Comparison of ENCODE assay signal across 9 mouse cellular contexts in genomic region chr2:167162516-167163021, GRCm38 (mm10). TPM values are rescaled to one million over a fixed set of nuclear protein-coding genes. Genes with fewer than 3 reads are reported as not detected.
DNase-seq lines count a peak whose midpoint lies in the region; ATAC-seq and TF ChIP-seq lines count a peak whose summit lies in the region.
"Had no signal": no experiment of that assay in that cellular context is flagged by ENCODE, and none has a peak within 500 bp of the region (broad histone marks: within the 10 kb centered on the region; RNA-seq: fewer than 3 reads in every experiment).

No protein-coding gene starts in this region.

- H3K27ac ChIP-seq in lung, embryonic 14.5 days (ENCODE audit: low read depth), result peak overlapping the region; percentile 54; the same call in 1 of the 2 replicates
- peak overlapping the region; percentile 2; the same call in 1 of the 2 replicates for H3K27ac ChIP-seq in lung, embryonic 16.5 days (ENCODE audit: low read length)
- H3K27ac ChIP-seq: heart, embryonic 15.5 days had no signal

- H3K9me3 ChIP-seq in lung, embryonic 14.5 days (ENCODE audit: low read depth, low read length), result no peaks in the 10 kb centered on the region; the same call in 1 of the 2 replicates
- H3K9me3 ChIP-seq in lung, embryonic 16.5 days (ENCODE audit: control insufficient read depth, low read length), result no peaks in the 10 kb centered on the region
- H3K9me3 ChIP-seq: heart, embryonic 15.5 days had no signal

- H3K4me2 ChIP-seq in lung, embryonic 14.5 days, result no peak overlapping the region
- no peak overlapping the region for H3K4me2 ChIP-seq in lung, embryonic 16.5 days (ENCODE audit: low read depth, low read length)
- H3K4me2 ChIP-seq: heart, embryonic 15.5 days had no signal

- no peak overlapping the region for H3K4me3 ChIP-seq in lung, embryonic 14.5 days (ENCODE audit: low read depth, low read length)
- H3K4me3 ChIP-seq in lung, adult 2 months (replicated peaks; ENCODE audit: extremely low read depth, low read depth, low read length), result no peak overlapping the region
- no peak overlapping the region for H3K4me3 ChIP-seq in lung, embryonic 16.5 days (ENCODE audit: low read length)
- H3K4me3 ChIP-seq: heart, embryonic 15.5 days had no signal

- peak; percentile 21 for DNase-seq in cerebellum, adult 9-11 months
- DNase-seq in cerebellum, adult 18-20 months, result no peak
- DNase-seq in lung, embryonic 14.5 days, result peak; percentile 82
- no peak for DNase-seq in lung, adult 2 months
- DNase-seq in gastrocnemius, postnatal 25 days, result peak; percentile 61
- DNase-seq in spleen, adult 18-20 months, result no peak
- no peak for DNase-seq in right cerebral cortex, postnatal 14 days

- H3K4me1 ChIP-seq in lung, embryonic 14.5 days (ENCODE audit: insufficient read depth), result peaks cover 8% of the 10 kb centered on the region; the same call in 1 of the 2 replicates
- H3K4me1 ChIP-seq in lung, adult 2 months (ENCODE audit: control insufficient read depth, insufficient read depth, low read length), result peaks cover 2% of the 10 kb centered on the region; the same call in 1 of the 2 replicates
- peaks cover 6% of the 10 kb centered on the region for H3K4me1 ChIP-seq in lung, embryonic 16.5 days (replicated peaks; ENCODE audit: control insufficient read depth, insufficient read depth, low read length)

- no peak for TF ChIP-seq CTCF in lung, embryonic 14.5 days (IDR thresholded peaks at IDR 0.05; ENCODE audit: low read depth)
- no peak for TF ChIP-seq CTCF in lung, adult 2 months (IDR thresholded peaks at IDR 0.05; ENCODE audit: insufficient read depth, low read length)

- no peaks in the 10 kb centered on the region for H3K36me3 ChIP-seq in lung, embryonic 14.5 days (ENCODE audit: insufficient read depth)
- no peaks in the 10 kb centered on the region for H3K36me3 ChIP-seq in lung, embryonic 16.5 days (ENCODE audit: control insufficient read depth, insufficient read depth, low read length)
- H3K36me3 ChIP-seq: heart, embryonic 15.5 days had no signal

- no peak overlapping the region for H3K9ac ChIP-seq in lung, embryonic 14.5 days
- no peak overlapping the region for H3K9ac ChIP-seq in lung, embryonic 16.5 days (ENCODE audit: low read length)
- H3K9ac ChIP-seq: heart, embryonic 15.5 days had no signal

- ATAC-seq in lung, embryonic 14.5 days (ENCODE audit: insufficient read depth), result peak; percentile 52; the same call in 1 of the 2 replicates
- ATAC-seq in lung, embryonic 16.5 days (ENCODE audit: low read depth), result peak; percentile 66

- TF ChIP-seq POLR2A in lung, adult 2 months (IDR thresholded peaks at IDR 0.05; ENCODE audit: borderline replicate concordance, extremely low read depth, low read depth, low read length), result no peak

- 40% methylated on average over 10 of the region's 10 CpGs for WGBS in lung, embryonic 14.5 days
- WGBS in lung, adult 2 months, result 36% methylated on average over 10 of the region's 10 CpGs
- 25% methylated on average over 10 of the region's 10 CpGs for WGBS in lung, embryonic 16.5 days

- no peaks in the 10 kb centered on the region for H3K27me3 ChIP-seq in lung, embryonic 14.5 days (ENCODE audit: insufficient read depth, low read length)
- no peaks in the 10 kb centered on the region for H3K27me3 ChIP-seq in lung, embryonic 16.5 days (ENCODE audit: control insufficient read depth, insufficient read depth, low read depth, low read length)
- H3K27me3 ChIP-seq: heart, embryonic 15.5 days had no signal

RNA-seq across cellular contexts. Expression of gene Kcnb1, which starts 27.4 kb away (rescaled TPM):
- 0.37 and 0.42 TPM in 2 replicates for polyA plus RNA-seq in lung, embryonic 14.5 days (2014; fragmentation: Nextera tagmentation; extraction: Ambion mirVana)
- 4.5 and 5.1 TPM in 2 replicates for polyA plus RNA-seq in lung, adult 2 months (2012; rRNA removed)
- 10 to 100 TPM; 22.1 to 27.4 TPM for total RNA-seq in gastrocnemius, postnatal 25 days (2021)
- 0.45 and 0.65 TPM in 2 replicates for polyA plus RNA-seq in lung, embryonic 16.5 days (2015; fragmentation: Nextera tagmentation; extraction: Ambion mirVana)

Comparison
In these comparisons a context has a peak if more than half of its experiments do, and no peak if none do; other contexts are left out.
1. DNase-seq: peak in cerebellum, adult 9-11 months (single experiment), lung, embryonic 14.5 days (single experiment) and gastrocnemius, postnatal 25 days (single experiment); none in cerebellum, adult 18-20 months (0 of 2), lung, adult 2 months (single experiment), spleen, adult 18-20 months (0 of 2) and right cerebral cortex, postnatal 14 days (single experiment).